Mouse (Mus musculus) testis, adult 10 weeks (tissue): ENCODE results near the gene Vmn1r227. TPM values are rescaled to one million over a fixed set of nuclear protein-coding genes. Genes with fewer than 3 reads are reported as not detected.

ENCODE experiments used
- polyA plus RNA-seq: library from polyadenylated mRNA; stranded (reverse); fragments of 350-450 nt; fragmentation: Illumina TruSeq; extraction: RNeasy Lipid Tissue Mini Kit (QIAGEN cat#74804); gene quantifications from one replicate; pipeline ENCODE4 v1.2.3, GENCODE M21; 2014; ENCODE audit warnings: low read depth, low replicate concordance

The Vmn1r227 gene
- not detected for polyA plus RNA-seq

DNA sequence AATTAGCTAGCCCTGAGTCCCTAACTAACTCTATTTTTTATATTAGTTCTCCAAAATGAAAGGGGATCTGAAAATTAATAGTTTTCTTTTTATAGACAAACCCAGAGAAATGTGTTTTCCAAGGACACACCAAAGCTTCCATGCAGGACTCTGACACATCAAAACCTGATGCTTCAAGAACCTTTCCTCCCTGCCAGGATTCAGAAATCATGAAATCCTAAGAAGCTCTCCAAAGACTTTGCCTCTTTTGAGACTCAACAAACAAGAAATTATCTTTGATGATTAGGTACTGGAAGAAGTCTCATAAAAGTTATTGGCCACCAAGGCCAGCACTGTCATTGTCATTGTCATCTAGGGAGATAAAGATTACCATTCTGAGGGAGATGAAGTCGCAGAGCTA lies at the start of gene Vmn1r227:
Gene Vmn1r227, plus strand, starts transcription at position 301 of the 400 bp plus-strand sequence.

DNA sequence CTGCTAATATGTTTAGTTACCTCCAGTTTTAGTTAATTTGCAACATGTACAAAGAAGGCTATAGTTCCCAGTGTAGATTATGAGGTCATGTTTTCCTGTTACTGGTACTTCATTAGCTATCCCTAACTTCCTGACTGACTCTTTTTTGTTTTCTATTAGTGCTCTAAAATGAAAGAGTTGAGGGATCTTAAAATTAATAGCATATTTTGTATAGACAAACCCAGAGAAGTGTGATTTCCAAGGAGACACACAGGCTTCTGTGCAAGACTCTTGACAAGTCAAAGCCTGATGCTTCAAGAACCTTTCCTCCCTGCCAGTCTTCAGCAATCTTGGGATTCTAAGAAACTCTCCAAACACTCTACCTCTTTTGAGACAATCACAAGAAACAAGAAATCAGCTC lies 47.1 kb upstream of the Vmn1r227 start, which contains the start of gene Vmn1r226:
Gene Vmn1r226, plus strand, starts transcription at position 301 of the 400 bp plus-strand sequence.

GRCm38 (mm10) chr17:20786057-20786456 lies 56.4 kb downstream of the Vmn1r227 start, which contains the start of gene Vmn1r228:
TSS of gene Vmn1r228 (minus strand) at chr17:20786157.

Other genes with a start within 250 kb of the Vmn1r227 start
- not detected for gene Vmn2r108, start 248.5 kb upstream of the Vmn1r227 start, polyA plus RNA-seq
- not detected for gene Vmn1r225, start 231.7 kb upstream of the Vmn1r227 start, polyA plus RNA-seq
- not detected for gene Vmn2r109, start 165.1 kb upstream of the Vmn1r227 start, polyA plus RNA-seq
- 0.01 TPM for gene Vmn2r110, start 133.4 kb upstream of the Vmn1r227 start, polyA plus RNA-seq
- not detected for gene Fpr-rs3, start 105.0 kb upstream of the Vmn1r227 start, polyA plus RNA-seq
- 2.1 TPM for gene Vmn1r226, start 47.0 kb upstream of the Vmn1r227 start, polyA plus RNA-seq
- not detected for gene Vmn1r228, start 56.3 kb downstream of the Vmn1r227 start, polyA plus RNA-seq
- gene Vmn1r229, start 81.7 kb downstream of the Vmn1r227 start, polyA plus RNA-seq: not detected
- gene Vmn1r230, start 110.6 kb downstream of the Vmn1r227 start, polyA plus RNA-seq: not detected
- not detected for gene Vmn1r231, start 175.2 kb downstream of the Vmn1r227 start, polyA plus RNA-seq
- not detected for gene Vmn1r232, start 189.9 kb downstream of the Vmn1r227 start, polyA plus RNA-seq
- gene Ppp2r1a, start 215.5 kb downstream of the Vmn1r227 start, polyA plus RNA-seq: 10.8 TPM